Mouse (Mus musculus) cerebellum, adult 2 months (tissue): ENCODE data around the gene Dennd1a. TPM values are rescaled to one million over a fixed set of nuclear protein-coding genes. Genes with fewer than 3 reads are reported as not detected.

ENCODE experiments used
- DNase-seq, 2 experiments: peaks; one replicate each; pipeline ENCODE4 v3.0.0; 2021
- H3K27ac ChIP-seq: fragments of 200-500 bp; 2 replicates; pipeline ENCODE4 v1.5.1; 2012; ENCODE audit warnings: low read length, control low read depth, inconsistent platforms; ENCODE audit not compliant: insufficient read depth
- H3K27me3 ChIP-seq: fragments of 200-500 bp; 2 replicates; pipeline ENCODE4 v1.6.1; 2012; ENCODE audit warnings: inconsistent platforms, mild to moderate bottlenecking, low read length, moderate library complexity; ENCODE audit not compliant: control insufficient read depth, insufficient read depth
- H3K4me1 ChIP-seq: fragments of 200-500 bp; 2 replicates; pipeline ENCODE4 v1.6.1; 2011; ENCODE audit warnings: low read length; ENCODE audit not compliant: control insufficient read depth, insufficient read depth
- H3K4me3 ChIP-seq: fragments of 200-500 bp; replicated peaks from 2 replicates; pipeline ENCODE3; 2011; ENCODE audit warnings: mild to moderate bottlenecking, low read depth, low read length, control low read depth; ENCODE audit not compliant: insufficient read depth
- CTCF ChIP-seq: fragments of 200-500 bp; IDR thresholded peaks from 2 replicates; pipeline ENCODE4 v1.5.1; 2011; ENCODE audit warnings: low read depth, mild to moderate bottlenecking, control low read depth, low read length, moderate library complexity, borderline replicate concordance; ENCODE audit not compliant: insufficient read depth
- POLR2A ChIP-seq: fragments of 200-500 bp; IDR thresholded peaks from 2 replicates; pipeline ENCODE4 v1.6.1; 2011; ENCODE audit warnings: low read length, control low read depth, borderline replicate concordance; ENCODE audit not compliant: insufficient read depth
- WGBS: fragments of 180-500 bp; shearing (Covaris S2); methylation state at CpG from one replicate; pipeline ENCODE4 v1.1.7; 2018; 5-methylcytosine and 5-hydroxymethylcytosine counted together
- polyA plus RNA-seq: library from polyadenylated mRNA; depleted of rRNA; stranded (reverse); fragments of >200 nt; gene quantifications from 2 replicates; pipeline ENCODE4 v1.2.3, GENCODE M21; 2012

The Dennd1a gene
- polyA plus RNA-seq, 1 experiment, result 38.0 TPM

DNA sequence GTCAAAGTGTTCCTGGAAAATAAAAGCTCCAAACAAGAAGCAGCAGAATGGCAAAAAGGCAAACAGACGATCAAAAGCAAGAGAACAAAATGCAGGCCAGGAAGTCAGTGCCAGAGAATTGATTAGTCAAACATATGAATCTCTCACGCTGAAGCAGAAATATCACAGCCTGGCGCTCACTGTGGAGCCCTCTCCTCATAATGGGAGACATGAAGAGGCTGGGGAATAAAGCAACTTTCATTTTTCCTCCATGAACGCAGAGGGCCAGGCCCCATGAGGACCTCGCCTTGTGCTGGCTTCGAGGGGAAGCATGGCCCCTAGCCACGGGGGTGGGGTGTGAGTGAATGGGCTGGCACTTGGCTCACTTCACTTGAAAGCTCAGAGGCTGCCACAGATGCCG, 383.9 kb downstream of the Dennd1a start:
- no peaks in the 10 kb centered on the region for H3K4me1 ChIP-seq
- H3K4me3 ChIP-seq, result no peak overlapping the region
- TF ChIP-seq POLR2A (no peak), CTCF (no peak)
- WGBS, result 38% methylated on average over 8 of the region's 8 CpGs
- no peak for DNase-seq
- H3K27ac ChIP-seq, result no peak overlapping the region
- H3K27me3 ChIP-seq, result no peaks in the 10 kb centered on the region

DNA sequence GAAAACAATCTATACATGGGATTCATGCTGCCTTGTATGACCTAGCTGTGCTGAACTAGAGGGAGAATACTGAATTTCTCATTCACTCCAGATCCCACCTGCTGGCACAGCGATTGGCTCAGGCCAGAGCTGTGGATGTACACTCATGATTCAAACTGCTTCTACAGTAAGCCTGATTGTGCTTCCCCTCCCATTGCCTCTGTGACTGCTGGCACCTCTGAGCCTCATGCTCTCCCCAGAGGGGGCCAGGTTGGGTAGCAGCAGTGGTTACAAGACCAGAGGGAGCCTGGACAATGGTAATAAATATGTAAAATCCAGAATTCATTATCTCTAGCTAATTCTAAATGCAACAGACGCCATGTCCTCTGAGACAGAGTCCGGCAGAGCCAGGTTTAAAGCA, 404.0 kb downstream of the Dennd1a start:
- WGBS, result 85% methylated on average over 3 of the region's 3 CpGs
- no peak for TF ChIP-seq CTCF
- no peak for TF ChIP-seq POLR2A
- H3K27ac ChIP-seq, result no peak overlapping the region
- no peaks in the 10 kb centered on the region for H3K27me3 ChIP-seq
- H3K4me3 ChIP-seq, result no peak overlapping the region
- DNase-seq, result no peak
- H3K4me1 ChIP-seq, result no peaks in the 10 kb centered on the region

DNA sequence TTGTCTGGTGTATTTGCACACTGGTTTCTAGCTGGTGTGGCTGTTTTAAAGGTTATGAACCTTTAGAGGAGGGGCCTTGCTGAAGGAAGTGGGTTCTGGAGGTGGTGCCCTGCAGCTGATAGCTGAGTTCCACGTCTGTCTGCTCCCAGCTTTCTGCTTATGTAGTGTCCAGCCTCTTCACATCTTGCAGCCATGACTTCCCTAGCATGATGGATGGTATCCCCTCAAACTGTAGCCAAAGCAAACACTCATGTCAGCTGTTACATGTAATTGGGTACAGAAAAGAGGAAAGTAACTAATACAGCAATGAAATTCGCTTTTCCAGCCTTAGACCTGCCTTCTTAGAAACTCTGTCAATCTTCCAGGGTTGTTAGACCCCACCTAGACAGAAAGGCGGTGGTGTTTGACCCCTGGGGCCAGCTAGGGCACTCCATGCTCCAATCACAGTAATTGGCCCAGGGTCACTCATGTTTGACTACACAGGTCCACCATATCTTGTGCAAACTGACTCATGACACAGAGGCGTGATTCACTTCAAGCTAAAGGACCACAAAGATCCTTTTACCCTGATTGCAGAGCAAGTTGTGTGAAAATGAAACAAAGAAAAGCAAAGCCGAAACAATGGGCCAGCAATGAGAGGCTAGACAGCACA, 405.8 kb downstream of the Dennd1a start:
- WGBS, result 85% methylated on average over 5 of the region's 5 CpGs
- no peak overlapping the region for H3K27ac ChIP-seq
- H3K4me1 ChIP-seq, result no peaks in the 10 kb centered on the region
- no peak for TF ChIP-seq POLR2A
- TF ChIP-seq CTCF, result no peak
- no peak for DNase-seq
- no peaks in the 10 kb centered on the region for H3K27me3 ChIP-seq
- no peak overlapping the region for H3K4me3 ChIP-seq

DNA sequence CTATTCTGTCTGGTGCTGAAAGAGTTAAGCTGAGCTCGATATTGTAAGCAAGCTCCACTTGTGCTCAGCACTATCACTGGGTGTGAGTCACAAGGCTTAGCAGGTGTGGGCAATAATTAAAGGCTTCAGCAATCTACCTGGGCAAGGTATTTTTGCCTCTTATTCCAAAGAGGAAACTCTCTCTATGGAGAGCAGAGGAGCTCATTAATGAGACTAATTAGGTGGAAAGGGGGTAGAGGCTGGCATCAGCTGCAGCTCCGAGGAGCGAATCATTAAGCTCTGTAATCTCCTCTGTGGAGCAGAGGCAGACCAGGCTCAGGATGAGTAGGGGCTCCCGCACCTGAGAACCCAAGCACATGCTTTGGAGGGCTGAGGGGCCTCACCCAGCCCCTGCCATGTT, 407.5 kb downstream of the Dennd1a start:
- Histone ChIP-seq H3K4me1 (no peaks in the 10 kb centered on the region), H3K4me3 (no peak overlapping the region), H3K27me3 (no peaks in the 10 kb centered on the region), H3K27ac (no peak overlapping the region)
- DNase-seq, result no peak
- TF ChIP-seq POLR2A (no peak), CTCF (no peak)
- WGBS, result 62% methylated on average over 4 of the region's 4 CpGs

DNA sequence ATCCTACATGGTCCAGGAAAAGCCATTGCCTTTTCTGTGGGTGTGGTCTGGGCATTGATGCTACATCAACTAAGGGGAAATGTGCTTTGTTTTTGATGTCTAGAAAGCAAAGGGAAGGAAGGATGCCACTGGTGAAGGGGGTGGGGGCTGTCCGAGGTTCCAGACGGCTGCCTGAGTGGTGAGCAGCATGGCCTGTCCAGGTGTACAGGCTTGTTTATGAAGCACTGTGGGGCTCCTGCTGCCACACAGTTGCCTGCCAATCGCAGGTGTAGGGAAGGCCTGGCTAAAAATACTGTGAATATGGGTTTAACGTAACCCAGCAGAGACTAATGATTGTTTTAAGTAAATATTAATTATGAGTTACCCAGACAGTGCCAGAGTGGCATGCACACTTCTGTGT, 414.4 kb downstream of the Dennd1a start:
- 14% methylated on average over 4 of the region's 4 CpGs for WGBS
- Histone ChIP-seq H3K4me3 (no peak overlapping the region), H3K4me1 (peaks cover 8% of the 10 kb centered on the region; the same call in 1 of the 2 replicates), H3K27ac (no peak overlapping the region), H3K27me3 (no peaks in the 10 kb centered on the region)
- TF ChIP-seq POLR2A (no peak), CTCF (no peak)
- no peak for DNase-seq

DNA sequence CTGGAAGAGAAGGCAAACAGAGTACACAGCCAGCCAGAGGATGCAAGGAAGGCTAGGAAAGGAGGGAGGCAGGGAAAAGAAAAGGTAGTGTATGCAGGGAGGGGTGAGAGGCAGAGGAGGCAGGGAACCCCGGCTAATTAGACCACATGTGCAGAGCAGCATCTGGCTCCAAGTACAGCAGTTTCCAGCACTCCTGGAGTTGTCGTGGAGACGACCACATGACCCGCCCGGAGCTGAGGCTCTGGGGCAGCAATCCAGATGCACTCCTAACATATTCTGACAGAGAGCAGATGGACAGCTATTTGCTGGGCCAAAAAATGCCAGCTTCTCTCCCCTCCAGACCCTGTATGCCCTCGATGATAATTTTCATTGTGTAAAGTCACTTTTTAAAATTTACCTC, 417.6 kb downstream of the Dennd1a start:
- TF ChIP-seq POLR2A (no peak), CTCF (no peak)
- H3K4me1 ChIP-seq, result peaks cover 15% of the 10 kb centered on the region
- WGBS, result 17% methylated on average over 6 of the region's 6 CpGs
- H3K27ac ChIP-seq, result no peak overlapping the region
- DNase-seq, result no peak
- H3K4me3 ChIP-seq, result no peak overlapping the region
- H3K27me3 ChIP-seq, result no peaks in the 10 kb centered on the region

DNA sequence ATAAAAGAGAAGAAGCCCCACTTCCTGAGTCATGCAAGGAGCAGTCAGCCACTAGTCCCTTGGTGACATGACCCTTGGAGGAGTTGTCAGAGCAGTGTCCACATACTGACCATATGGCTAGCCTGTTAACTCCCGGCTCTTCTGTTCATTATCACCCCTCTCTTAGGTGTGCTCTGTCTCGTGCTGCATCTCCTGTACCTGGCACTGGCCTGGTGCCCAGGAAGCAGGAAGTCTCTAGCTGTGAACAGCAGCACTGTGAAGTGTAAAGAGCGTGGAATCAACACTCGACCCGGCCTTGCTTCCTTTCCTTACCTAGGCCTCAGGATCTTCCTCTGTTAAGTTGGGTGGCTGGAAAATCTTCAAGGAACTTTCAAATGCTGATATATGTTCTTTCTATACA, 419.8 kb downstream of the Dennd1a start:
- Histone ChIP-seq H3K27me3 (no peaks in the 10 kb centered on the region), H3K27ac (no peak overlapping the region), H3K4me3 (no peak overlapping the region), H3K4me1 (peaks cover 15% of the 10 kb centered on the region)
- WGBS, result 20% methylated on average over 5 of the region's 5 CpGs
- DNase-seq, result peak; percentile 24 to 32
- TF ChIP-seq CTCF (no peak), POLR2A (no peak)

DNA sequence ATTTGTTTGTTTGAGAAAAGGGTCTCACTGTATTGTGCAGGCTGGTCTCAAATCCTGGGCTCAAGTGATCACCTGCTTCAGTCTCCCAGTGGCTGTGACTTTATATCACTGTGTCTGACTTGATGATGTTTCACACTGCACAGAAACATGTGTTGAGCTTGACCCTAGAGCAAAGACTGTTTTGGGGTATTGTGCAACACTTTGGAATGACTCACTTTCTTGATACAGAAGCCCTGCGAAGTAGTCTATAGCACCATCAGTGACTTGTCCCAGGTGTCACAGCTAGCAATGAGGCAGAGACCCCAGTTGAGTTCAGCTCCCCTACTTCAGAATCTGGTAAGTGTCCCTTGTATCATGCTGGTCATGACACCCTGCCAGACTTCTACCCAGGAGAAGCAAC, 429.7 kb downstream of the Dennd1a start:
- WGBS, result 95% methylated on average over 1 of the region's 1 CpGs
- Histone ChIP-seq H3K27me3 (no peaks in the 10 kb centered on the region), H3K27ac (no peak overlapping the region), H3K4me1 (no peaks in the 10 kb centered on the region), H3K4me3 (no peak overlapping the region)
- TF ChIP-seq POLR2A (no peak), CTCF (no peak)
- DNase-seq, result no peak
